Mouse (Mus musculus) lung, embryonic 15.5 days (tissue): Measurements from ENCODE around the gene Zfp740. TPM values are rescaled to one million over a fixed set of nuclear protein-coding genes. Genes with fewer than 3 reads are reported as not detected.

Experiments
- ATAC-seq: fragments of 200-750 bp; cut with Nextera tagmentation; 2 replicates; pipeline ENCODE4 v1.8.0; 2017; ENCODE audit warnings: moderate number of reproducible peaks, borderline replicate concordance; ENCODE audit not compliant: low FRiP score, low TSS enrichment; ENCODE audit errors: extremely low read depth
- H3K27ac ChIP-seq: fragments of 300-500 bp; sonication (generic); 2 replicates; pipeline ENCODE4 v1.5.1; 2015; ENCODE audit warnings: moderate library complexity, mild to moderate bottlenecking, inconsistent platforms
- H3K27me3 ChIP-seq: fragments of 300-500 bp; sonication (generic); 2 replicates; pipeline ENCODE4 v1.6.1; 2015; ENCODE audit warnings: inconsistent platforms
- H3K36me3 ChIP-seq: fragments of 300-500 bp; sonication (generic); 2 replicates; pipeline ENCODE4 v1.6.1; 2015; ENCODE audit warnings: inconsistent platforms
- H3K4me1 ChIP-seq: fragments of 300-500 bp; sonication (generic); 2 replicates; pipeline ENCODE4 v1.6.1; 2015; ENCODE audit warnings: inconsistent platforms
- H3K4me2 ChIP-seq: fragments of 300-500 bp; sonication (generic); 2 replicates; pipeline ENCODE4 v1.6.1; 2015; ENCODE audit warnings: inconsistent platforms, mild to moderate bottlenecking, moderate library complexity
- H3K4me3 ChIP-seq: fragments of 300-500 bp; sonication (generic); 2 replicates; pipeline ENCODE4 v1.5.1; 2015; ENCODE audit warnings: mild to moderate bottlenecking, inconsistent platforms
- H3K9ac ChIP-seq: fragments of 300-500 bp; sonication (generic); 2 replicates; pipeline ENCODE4 v1.6.1; 2015; ENCODE audit warnings: inconsistent platforms
- H3K9me3 ChIP-seq: fragments of 300-500 bp; sonication (generic); 2 replicates; pipeline ENCODE4 v1.6.1; 2016; ENCODE audit warnings: inconsistent platforms
- WGBS: fragments of 180-500 bp; shearing (Covaris S2); methylation state at CpG from one replicate; pipeline ENCODE4 v1.1.7; 2015; 5-methylcytosine and 5-hydroxymethylcytosine counted together
- polyA plus RNA-seq: library from polyadenylated mRNA; unstranded; fragments of >200 nt; fragmentation: Nextera tagmentation; extraction: Ambion mirVana; gene quantifications from 2 replicates; pipeline ENCODE4 v1.2.1, GENCODE M21; 2015

Gene Zfp740
- polyA plus RNA-seq, 1 experiment from 2014 or later, result 67.1 TPM

- peak overlapping the region; percentile 58 for H3K9ac ChIP-seq
- H3K27me3 ChIP-seq, result no peaks in the 10 kb centered on the region
- H3K4me2 ChIP-seq, result peak overlapping the region; percentile 87
- 5% methylated on average over 14 of the region's 14 CpGs for WGBS
- peak overlapping the region; percentile 100 for H3K27ac ChIP-seq
- no peak for ATAC-seq
- peaks cover 4% of the 10 kb centered on the region; the same call in 1 of the 2 replicates for H3K36me3 ChIP-seq
- H3K4me3 ChIP-seq, result peak overlapping the region; percentile 56
- no peaks in the 10 kb centered on the region for H3K9me3 ChIP-seq
- H3K4me1 ChIP-seq, result peaks cover 61% of the 10 kb centered on the region
These were observed 42.4 kb downstream of the Zfp740 start for GRCm38 (mm10) chr15:102245461-102245881.

DNA sequence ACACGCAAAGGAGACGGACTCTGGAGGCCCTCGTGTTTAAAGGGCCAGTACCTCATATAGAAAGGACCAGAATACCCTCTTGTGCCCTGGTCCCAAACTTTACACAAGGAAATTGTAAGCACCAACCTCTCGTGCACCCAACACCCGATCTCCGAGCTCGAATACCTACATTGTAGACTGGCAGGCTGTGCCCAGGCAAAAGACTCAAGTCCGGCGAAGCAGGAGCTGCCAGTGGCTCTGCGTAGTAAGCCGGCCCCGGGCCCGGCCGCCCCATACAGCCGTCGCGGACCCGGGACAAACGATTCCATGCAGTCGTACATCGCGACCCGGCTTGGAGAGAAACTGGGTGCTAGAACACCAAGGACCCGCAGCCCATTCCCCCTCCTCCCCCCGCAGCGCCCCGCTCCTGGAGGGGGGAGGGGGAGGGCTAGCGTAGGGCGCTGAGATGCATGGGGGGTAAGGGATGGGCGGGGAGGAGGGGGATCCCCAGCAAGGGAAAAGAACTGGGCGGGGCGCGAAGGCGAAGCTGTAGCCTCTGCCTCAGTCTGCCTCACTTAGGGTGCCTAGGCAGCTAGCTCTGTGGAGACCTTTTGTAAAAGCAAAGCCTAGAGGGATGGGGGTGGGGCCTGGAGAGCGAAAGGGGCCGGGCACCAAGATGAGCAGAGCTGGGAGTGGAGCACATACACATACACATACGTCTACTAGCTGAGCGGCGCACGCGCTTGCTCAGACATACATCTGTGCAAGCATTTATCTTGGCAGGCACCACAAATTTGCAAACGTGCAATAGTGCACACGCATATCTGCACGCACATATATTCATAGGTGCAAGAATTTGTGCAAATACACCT is 43.1 kb downstream of the Zfp740 start:
- 1% methylated on average over 36 of the region's 44 CpGs for WGBS
- H3K4me1 ChIP-seq, result peaks cover 67% of the 10 kb centered on the region
- H3K27ac ChIP-seq, result peak overlapping the region; percentile 100
- H3K9ac ChIP-seq, result peak overlapping the region; percentile 58
- ATAC-seq, result peak; percentile 69
- H3K9me3 ChIP-seq, result no peaks in the 10 kb centered on the region
- H3K4me2 ChIP-seq, result peak overlapping the region; percentile 87
- no peaks in the 10 kb centered on the region for H3K27me3 ChIP-seq
- peak overlapping the region; percentile 56 for H3K4me3 ChIP-seq
- H3K36me3 ChIP-seq, result peaks cover 8% of the 10 kb centered on the region; the same call in 1 of the 2 replicates

DNA sequence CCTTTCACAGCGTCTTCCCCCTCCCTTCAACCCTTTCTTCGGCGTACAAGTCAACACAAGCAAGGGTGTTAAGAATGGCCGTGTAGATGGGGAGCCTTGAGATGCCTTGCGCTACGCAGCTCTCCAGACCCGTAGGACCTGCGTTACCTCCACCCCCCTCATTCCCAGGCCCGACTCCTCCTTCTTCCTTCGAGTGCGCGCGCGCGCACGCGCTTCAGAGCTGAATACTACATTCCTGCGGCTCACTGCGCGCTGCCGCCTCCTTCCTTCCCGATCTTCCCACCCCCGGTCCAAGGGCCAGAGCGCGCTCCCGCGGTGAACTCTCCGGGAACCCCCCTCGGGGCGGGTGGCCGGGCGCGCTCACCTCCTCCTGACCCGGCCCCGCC is 43.8 kb downstream of the Zfp740 start:
- Histone ChIP-seq H3K4me3 (peak overlapping the region; percentile 56), H3K9ac (peak overlapping the region; percentile 58), H3K4me2 (peak overlapping the region; percentile 87), H3K27me3 (no peaks in the 10 kb centered on the region), H3K4me1 (peaks cover 75% of the 10 kb centered on the region), H3K9me3 (no peaks in the 10 kb centered on the region), H3K27ac (peak overlapping the region; percentile 100), H3K36me3 (peaks cover 13% of the 10 kb centered on the region; the same call in 1 of the 2 replicates)
- 0% methylated on average over 31 of the region's 35 CpGs for WGBS
- peak; percentile 75 for ATAC-seq

DNA sequence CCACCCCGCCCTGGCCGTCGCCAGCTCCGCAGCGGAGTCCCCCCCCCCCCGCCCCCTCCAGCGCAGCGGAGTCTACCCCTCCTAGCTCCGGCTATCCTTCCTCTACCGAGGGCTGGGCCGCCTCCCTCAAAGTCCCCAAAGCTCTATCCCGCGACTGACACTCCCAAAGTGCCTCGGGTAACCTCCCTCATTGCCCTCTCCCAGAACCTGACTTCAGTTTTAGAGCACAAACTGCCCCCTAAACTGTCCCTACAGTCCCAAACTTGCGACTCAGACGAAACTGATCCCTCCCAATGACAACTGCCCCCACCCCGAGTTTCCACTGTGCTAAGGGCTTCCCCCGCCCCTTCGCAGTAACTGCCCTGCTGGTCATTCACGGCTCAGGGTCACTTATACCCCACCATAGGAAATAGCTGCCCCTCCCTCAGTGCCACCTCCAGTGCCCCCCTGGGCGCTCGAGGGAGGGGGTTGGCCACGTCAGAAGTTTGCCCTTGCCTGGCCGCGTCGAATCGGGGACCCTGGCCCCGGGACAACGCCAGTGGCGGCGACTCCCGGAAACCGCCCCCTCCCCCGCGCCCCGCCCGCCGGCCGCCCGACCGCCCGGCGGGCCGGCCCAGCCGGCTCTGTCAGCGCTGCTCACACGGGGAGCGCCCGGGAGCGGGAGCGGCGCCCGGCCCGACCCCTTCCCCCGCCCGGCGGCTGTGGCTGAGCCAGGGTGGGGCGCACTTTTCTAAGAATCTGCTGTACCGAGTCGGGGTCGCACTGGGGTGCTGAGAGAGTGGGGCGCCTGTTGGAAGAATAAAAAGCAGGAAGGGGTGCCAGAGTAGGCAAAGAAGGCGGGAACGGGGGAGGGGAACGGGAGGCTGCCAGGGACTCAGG is 44.4 kb downstream of the Zfp740 start:
- Histone ChIP-seq H3K27ac (peak overlapping the region; percentile 100), H3K36me3 (peaks cover 17% of the 10 kb centered on the region; the same call in 1 of the 2 replicates), H3K27me3 (no peaks in the 10 kb centered on the region), H3K9me3 (no peaks in the 10 kb centered on the region), H3K4me2 (peak overlapping the region; percentile 87), H3K4me1 (peaks cover 76% of the 10 kb centered on the region), H3K4me3 (peak overlapping the region; percentile 56), H3K9ac (peak overlapping the region; percentile 52)
- WGBS, result under 1% methylated on average over 57 of the region's 65 CpGs
- ATAC-seq, result peak; percentile 56

DNA sequence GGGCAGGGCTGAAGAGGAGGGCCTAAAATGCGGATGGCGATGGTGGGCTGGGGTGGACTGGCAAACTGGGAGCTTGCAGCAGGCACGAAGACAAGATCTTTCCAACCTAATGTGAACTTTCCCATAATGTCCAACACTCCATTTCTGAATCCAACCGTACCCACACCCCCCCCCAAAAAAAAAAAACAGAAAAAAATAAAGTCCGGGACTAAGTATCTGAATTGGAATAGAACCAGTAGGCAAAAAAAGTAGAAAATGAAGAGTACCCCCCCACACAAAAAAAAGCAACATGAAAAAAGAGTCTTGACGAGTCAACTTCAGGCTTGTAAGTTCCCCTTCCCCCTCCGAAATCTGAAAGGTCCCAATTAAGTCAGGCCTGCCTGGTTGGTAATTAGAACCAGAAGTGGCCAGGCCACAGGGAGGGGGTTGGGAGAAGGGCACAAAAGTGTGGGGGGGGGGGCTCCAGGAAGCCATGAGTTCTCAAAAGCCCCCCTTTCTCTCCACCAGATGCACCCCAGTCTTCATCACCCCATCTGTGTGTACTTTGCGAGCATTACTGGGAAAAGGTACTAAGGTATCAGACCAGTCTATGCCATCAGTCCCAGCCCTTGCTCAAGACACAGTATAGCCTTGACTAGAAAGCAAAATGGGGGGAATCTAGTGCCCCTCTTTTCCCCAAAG is 45.2 kb downstream of the Zfp740 start:
- Histone ChIP-seq H3K4me1 (peaks cover 72% of the 10 kb centered on the region), H3K4me3 (peak overlapping the region; percentile 56), H3K4me2 (peak overlapping the region; percentile 87), H3K36me3 (peaks cover 17% of the 10 kb centered on the region; the same call in 1 of the 2 replicates), H3K9me3 (no peaks in the 10 kb centered on the region), H3K27ac (peak overlapping the region; percentile 100), H3K27me3 (no peaks in the 10 kb centered on the region), H3K9ac (peak overlapping the region; percentile 52)
- 8% methylated on average over 8 of the region's 8 CpGs for WGBS
- no peak for ATAC-seq

- Histone ChIP-seq H3K36me3 (peaks cover 17% of the 10 kb centered on the region; the same call in 1 of the 2 replicates), H3K4me2 (peak overlapping the region; percentile 87), H3K27ac (peak overlapping the region; percentile 100), H3K4me1 (peaks cover 72% of the 10 kb centered on the region), H3K4me3 (peak overlapping the region; percentile 56), H3K9me3 (no peaks in the 10 kb centered on the region), H3K27me3 (no peaks in the 10 kb centered on the region), H3K9ac (peak overlapping the region; percentile 52)
- ATAC-seq, result no peak
- 0% methylated on average over 1 of the region's 3 CpGs for WGBS
These were observed 45.8 kb downstream of the Zfp740 start for GRCm38 (mm10) chr15:102248812-102249191.

DNA sequence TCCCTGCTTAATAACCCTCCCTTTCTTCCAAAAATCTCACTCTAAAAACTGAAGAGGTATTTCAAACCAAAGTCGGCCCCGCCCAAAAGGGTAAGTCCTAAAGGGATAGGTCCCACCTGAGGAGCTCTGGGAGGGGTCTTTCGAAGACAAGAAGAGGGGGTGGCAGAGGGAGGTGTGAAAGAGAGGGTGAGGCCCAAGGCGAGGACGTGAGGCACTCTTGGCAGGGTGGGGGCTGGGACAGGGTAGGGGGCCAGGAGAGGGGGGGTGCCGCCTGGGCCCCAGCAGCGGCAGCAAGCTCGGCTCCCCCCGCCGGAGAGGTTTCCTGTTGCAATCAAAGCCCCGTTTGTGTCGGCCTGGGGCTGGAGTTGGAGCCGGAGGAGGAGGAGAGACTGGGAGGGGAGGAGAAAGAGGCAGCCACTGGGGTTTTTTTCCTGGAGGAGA is 46.2 kb downstream of the Zfp740 start:
- H3K4me3 ChIP-seq, result peak overlapping the region; percentile 56
- H3K4me1 ChIP-seq, result peaks cover 72% of the 10 kb centered on the region
- peak overlapping the region; percentile 87 for H3K4me2 ChIP-seq
- 3% methylated on average over 9 of the region's 13 CpGs for WGBS
- no peak for ATAC-seq
- peak overlapping the region; percentile 52 for H3K9ac ChIP-seq
- H3K9me3 ChIP-seq, result no peaks in the 10 kb centered on the region
- H3K36me3 ChIP-seq, result peaks cover 19% of the 10 kb centered on the region; the same call in 1 of the 2 replicates
- peak overlapping the region; percentile 100 for H3K27ac ChIP-seq
- no peaks in the 10 kb centered on the region for H3K27me3 ChIP-seq

DNA sequence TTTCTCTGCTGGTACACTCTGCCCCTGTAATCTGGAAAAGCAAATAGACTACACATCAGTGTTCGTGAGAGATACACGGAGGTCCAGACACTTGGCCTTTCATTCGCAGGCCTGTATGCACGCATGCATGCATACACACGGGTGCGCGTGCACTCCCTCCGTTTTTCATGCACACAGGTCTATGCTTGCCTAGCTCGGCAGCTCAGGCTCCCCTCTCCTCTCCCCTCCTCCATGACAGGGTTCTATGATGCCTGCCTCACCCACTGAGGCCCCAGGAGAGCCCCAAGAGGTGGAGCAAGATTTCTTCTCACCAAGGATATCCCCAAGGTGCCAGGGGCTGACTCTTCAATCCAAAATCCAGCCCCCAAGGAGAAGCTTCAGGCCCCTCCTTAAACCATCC is 46.9 kb downstream of the Zfp740 start:
- Histone ChIP-seq H3K4me1 (peaks cover 70% of the 10 kb centered on the region), H3K9ac (peak overlapping the region; percentile 52), H3K27ac (peak overlapping the region; percentile 100), H3K4me2 (peak overlapping the region; percentile 87), H3K9me3 (no peaks in the 10 kb centered on the region), H3K4me3 (peak overlapping the region; percentile 56; the same call in 1 of the 2 replicates), H3K36me3 (peaks cover 19% of the 10 kb centered on the region; the same call in 1 of the 2 replicates), H3K27me3 (no peaks in the 10 kb centered on the region)
- no peak for ATAC-seq
- 38% methylated on average over 9 of the region's 9 CpGs for WGBS

- Histone ChIP-seq H3K27ac (peak overlapping the region; percentile 100), H3K27me3 (no peaks in the 10 kb centered on the region), H3K9me3 (no peaks in the 10 kb centered on the region), H3K4me2 (peak overlapping the region; percentile 87; the same call in 1 of the 2 replicates), H3K36me3 (peaks cover 19% of the 10 kb centered on the region; the same call in 1 of the 2 replicates), H3K4me1 (peaks cover 69% of the 10 kb centered on the region), H3K9ac (no peak overlapping the region), H3K4me3 (no peak overlapping the region)
- no peak for ATAC-seq
- WGBS, result 67% methylated on average over 5 of the region's 5 CpGs
These were observed 47.5 kb downstream of the Zfp740 start for GRCm38 (mm10) chr15:102250521-102250920.

DNA sequence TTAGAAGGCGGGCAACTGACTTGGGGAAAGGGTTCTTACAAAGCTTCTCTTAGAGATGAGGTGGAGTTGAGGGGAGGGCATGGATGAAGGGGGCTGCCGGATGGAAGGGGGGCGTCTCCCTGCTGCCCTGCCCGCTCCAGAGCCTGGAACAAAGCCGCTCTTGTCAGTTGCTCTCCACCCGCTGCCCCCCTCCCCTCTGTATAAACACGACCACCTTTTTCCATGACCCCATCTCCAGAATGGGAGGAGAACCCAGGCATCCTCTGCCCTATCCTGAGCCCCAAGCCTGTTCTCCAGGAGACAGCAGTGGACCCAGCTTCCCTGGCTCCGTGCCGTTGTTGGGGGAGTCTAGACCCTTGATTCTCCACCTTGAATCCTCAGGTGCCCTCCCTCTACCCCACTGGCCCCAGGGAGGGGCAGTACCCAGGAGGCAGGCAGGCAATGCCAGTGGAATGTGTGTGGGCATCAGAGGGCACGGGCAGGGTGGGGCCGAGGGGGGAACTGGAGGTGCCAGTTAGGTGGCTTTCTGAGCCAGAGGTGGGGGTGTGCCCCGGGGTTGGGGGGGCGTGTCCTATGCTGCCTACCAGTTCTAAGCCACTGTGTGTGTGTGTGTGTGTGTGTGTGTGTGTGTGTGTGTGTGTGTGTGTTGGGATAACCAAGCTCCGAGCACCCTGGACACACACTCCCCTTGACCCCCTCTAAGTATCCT is 52.7 kb downstream of the Zfp740 start:
- Histone ChIP-seq H3K9ac (peak overlapping the region; percentile 70), H3K4me1 (peaks cover 73% of the 10 kb centered on the region), H3K27me3 (no peaks in the 10 kb centered on the region), H3K4me3 (peak overlapping the region; percentile 74), H3K36me3 (peaks cover 14% of the 10 kb centered on the region; the same call in 1 of the 2 replicates), H3K27ac (peak overlapping the region; percentile 96), H3K4me2 (peak overlapping the region; percentile 88), H3K9me3 (no peaks in the 10 kb centered on the region)
- peak; percentile 45 for ATAC-seq
- WGBS, result 33% methylated on average over 11 of the region's 14 CpGs
